Mouse (Mus musculus) liver, embryonic 16.5 days (tissue): ENCODE measurements around the gene Gp1ba. TPM values are rescaled to one million over a fixed set of nuclear protein-coding genes. Genes with fewer than 3 reads are reported as not detected.
A peak's percentile ranks its signal among the peaks of the same experiment; 100 is the strongest.

Experiments used
- ATAC-seq: fragments of 200-750 bp; cut with Nextera tagmentation; 2 replicates; pipeline ENCODE4 v1.8.0; 2017; ENCODE audit warnings: low read depth, mild to moderate bottlenecking, moderate number of reproducible peaks, moderate library complexity
- H3K27ac ChIP-seq: fragments of 300-500 bp; sonication (generic); 2 replicates; pipeline ENCODE4 v1.5.1; 2014; ENCODE audit warnings: mild to moderate bottlenecking, low read length
- H3K27me3 ChIP-seq: fragments of 300-500 bp; sonication (generic); 2 replicates; pipeline ENCODE4 v1.6.1; 2014; ENCODE audit warnings: low read depth, low read length, mixed read lengths; ENCODE audit not compliant: control insufficient read depth, insufficient read depth
- H3K36me3 ChIP-seq: fragments of 300-500 bp; sonication (generic); 2 replicates; pipeline ENCODE4 v1.6.1; 2014; ENCODE audit warnings: mild to moderate bottlenecking; ENCODE audit not compliant: control insufficient read depth, insufficient read depth
- H3K4me1 ChIP-seq: fragments of 300-500 bp; sonication (generic); 2 replicates; pipeline ENCODE4 v1.6.1; 2014; ENCODE audit warnings: low read depth, low read length, mixed read lengths; ENCODE audit not compliant: control insufficient read depth
- H3K4me2 ChIP-seq: fragments of 300-500 bp; sonication (generic); 2 replicates; pipeline ENCODE4 v1.6.1; 2014; ENCODE audit warnings: low read depth, low read length, mixed read lengths
- H3K4me3 ChIP-seq: fragments of 300-500 bp; sonication (generic); 2 replicates; pipeline ENCODE4 v1.5.1; 2014; ENCODE audit warnings: low read depth, mild to moderate bottlenecking, low read length
- H3K9ac ChIP-seq: fragments of 300-500 bp; sonication (generic); 2 replicates; pipeline ENCODE4 v1.6.1; 2014; ENCODE audit warnings: low read depth, low read length
- H3K9me3 ChIP-seq: fragments of 300-500 bp; sonication (generic); replicated peaks from 2 replicates; pipeline ENCODE4 v1.6.1; 2016; ENCODE audit warnings: low read length; ENCODE audit not compliant: control insufficient read depth
- WGBS: fragments of 180-500 bp; shearing (Covaris S2); extraction: QIAGEN DNeasy Blood & Tissue Kit; methylation state at CpG from one replicate; pipeline ENCODE4 v1.1.7; 2014; ENCODE audit not compliant: insufficient replicate concordance; 5-methylcytosine and 5-hydroxymethylcytosine counted together
- polyA plus RNA-seq: library from polyadenylated mRNA; unstranded; fragments of >200 nt; fragmentation: Nextera tagmentation; extraction: Ambion mirVana; gene quantifications from 2 replicates; pipeline ENCODE4 v1.2.1, GENCODE M21; 2015

Gene Gp1ba
- polyA plus RNA-seq, 1 experiment from 2014 or later: 3.9 TPM

DNA sequence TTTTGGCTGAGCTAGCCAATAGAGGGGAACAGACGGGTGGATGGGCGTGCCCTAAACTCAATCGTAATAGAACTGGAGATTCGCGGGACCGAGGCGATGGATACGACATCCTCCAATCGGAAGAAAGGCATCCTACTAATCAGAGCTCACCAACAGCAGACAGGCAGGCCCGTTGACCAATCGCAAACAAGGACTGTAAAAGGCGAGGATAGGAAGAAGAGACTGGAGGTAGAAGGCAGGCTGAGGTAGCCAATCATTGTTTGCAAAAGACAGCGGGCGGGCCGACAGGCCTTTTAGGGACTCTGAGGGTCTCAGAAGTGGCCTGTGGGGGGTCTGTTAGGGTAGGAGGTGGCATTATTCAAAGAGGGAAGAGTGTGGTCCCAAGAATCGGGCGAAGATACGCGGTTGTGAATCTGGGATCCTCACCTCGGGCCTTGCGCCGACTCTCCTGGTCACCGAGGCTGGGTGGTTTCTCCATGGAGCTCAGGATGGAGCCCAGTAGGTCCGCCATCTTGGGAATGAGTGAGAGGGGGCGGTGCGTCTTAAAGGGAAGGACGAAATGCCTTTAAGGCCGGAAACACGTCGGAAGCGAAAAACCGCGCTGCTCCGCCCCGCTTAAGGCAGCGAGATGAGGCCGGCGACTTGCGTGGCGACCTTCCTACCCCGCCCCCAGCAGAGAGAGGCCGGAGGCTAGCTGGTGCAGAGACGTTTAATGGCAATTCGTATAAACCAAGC lies 30.0 kb downstream of the Gp1ba start, which contains the start of gene Spag7:
TSS of gene Spag7 (minus strand) at position 646 of the 735 bp plus-strand sequence.
- peak; percentile 91 for ATAC-seq
- H3K4me1 ChIP-seq: peaks cover 27% of the 10 kb centered on the region
- H3K4me3 ChIP-seq: peak within 1 kb of the TSS; percentile 81
- peak within 1 kb of the TSS; percentile 98 for H3K27ac ChIP-seq
- H3K4me2 ChIP-seq: peak within 1 kb of the TSS; percentile 98
- under 1% methylated on average over 44 of the region's 44 CpGs for WGBS
- H3K27me3 ChIP-seq: no peaks in the 10 kb centered on the region
- H3K9me3 ChIP-seq: no peaks in the 10 kb centered on the region
- H3K36me3 ChIP-seq: peaks cover 10% of the 10 kb centered on the region
- H3K9ac ChIP-seq: peak within 1 kb of the TSS; percentile 84

- H3K27ac ChIP-seq: peak overlapping the region; percentile 98
- H3K27me3 ChIP-seq: no peaks in the 10 kb centered on the region
- H3K9ac ChIP-seq: peak overlapping the region; percentile 84
- H3K4me2 ChIP-seq: peak overlapping the region; percentile 98
- no peaks in the 10 kb centered on the region for H3K9me3 ChIP-seq
- H3K4me1 ChIP-seq: peaks cover 27% of the 10 kb centered on the region
- 1% methylated on average over 31 of the region's 31 CpGs for WGBS
- 0 out of 2 replicates have a peak, but pooled peaks cover 2% of the 10 kb centered on the region for H3K36me3 ChIP-seq
- ATAC-seq: peak; percentile 1; the same call in 1 of the 2 replicates
- H3K4me3 ChIP-seq: peak overlapping the region; percentile 81
These were observed 30.8 kb downstream of the Gp1ba start for GRCm38 (mm10) chr11:70669582-70670345.

GRCm38 (mm10) chr11:70670483-70670882 lies 31.6 kb downstream of the Gp1ba start:
- Histone ChIP-seq H3K4me3 (peak overlapping the region; percentile 81), H3K9me3 (no peaks in the 10 kb centered on the region), H3K9ac (peak overlapping the region; percentile 84), H3K27me3 (no peaks in the 10 kb centered on the region), H3K27ac (peak overlapping the region; percentile 98), H3K4me1 (peaks cover 27% of the 10 kb centered on the region), H3K4me2 (peak overlapping the region; percentile 98), H3K36me3 (no peaks in the 10 kb centered on the region)
- no peak for ATAC-seq
- 61% methylated on average over 14 of the region's 14 CpGs for WGBS

DNA sequence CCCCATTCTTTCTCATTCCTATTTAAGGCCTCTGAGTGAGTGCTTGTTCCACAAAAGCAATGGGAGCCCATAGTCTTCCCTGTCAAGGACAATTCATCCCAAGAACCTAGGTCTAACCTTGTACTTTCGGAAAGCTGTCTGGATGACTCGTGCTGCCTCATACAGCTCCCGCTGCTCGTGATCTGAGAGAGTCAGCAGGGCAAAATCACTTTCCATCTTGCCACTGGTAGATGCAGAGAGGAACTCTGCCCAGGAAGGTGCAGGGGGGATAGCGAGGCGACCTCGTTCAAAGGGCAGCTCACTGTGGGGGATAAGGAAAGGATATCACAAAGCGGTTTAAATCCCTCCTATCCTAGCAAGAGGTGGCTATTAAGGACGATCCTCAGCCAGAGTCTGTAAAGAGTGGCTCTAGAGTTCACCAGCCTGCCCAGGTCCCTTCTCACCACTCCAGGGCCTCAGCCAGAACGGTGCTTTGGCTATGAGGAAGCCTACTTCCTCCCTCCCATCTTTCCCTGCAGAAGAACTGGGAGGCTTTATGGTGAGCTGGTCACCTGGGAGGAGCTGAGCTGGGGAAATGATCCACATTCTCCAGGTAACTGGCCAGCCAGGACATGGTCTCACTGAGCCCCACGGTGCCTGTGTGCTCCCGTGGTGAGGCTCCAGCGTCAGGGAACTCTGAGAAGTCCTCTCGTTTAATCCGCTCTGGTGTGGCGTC lies 32.6 kb downstream of the Gp1ba start:
- Histone ChIP-seq H3K36me3 (no peaks in the 10 kb centered on the region), H3K27ac (no peak overlapping the region), H3K4me2 (no peak overlapping the region), H3K4me3 (no peak overlapping the region), H3K4me1 (peaks cover 27% of the 10 kb centered on the region), H3K9me3 (no peaks in the 10 kb centered on the region), H3K9ac (no peak overlapping the region), H3K27me3 (no peaks in the 10 kb centered on the region)
- no peak for ATAC-seq
- WGBS: 78% methylated on average over 16 of the region's 16 CpGs

GRCm38 (mm10) chr11:70674014-70674413 lies 35.1 kb downstream of the Gp1ba start:
- WGBS: 82% methylated on average over 6 of the region's 6 CpGs

DNA sequence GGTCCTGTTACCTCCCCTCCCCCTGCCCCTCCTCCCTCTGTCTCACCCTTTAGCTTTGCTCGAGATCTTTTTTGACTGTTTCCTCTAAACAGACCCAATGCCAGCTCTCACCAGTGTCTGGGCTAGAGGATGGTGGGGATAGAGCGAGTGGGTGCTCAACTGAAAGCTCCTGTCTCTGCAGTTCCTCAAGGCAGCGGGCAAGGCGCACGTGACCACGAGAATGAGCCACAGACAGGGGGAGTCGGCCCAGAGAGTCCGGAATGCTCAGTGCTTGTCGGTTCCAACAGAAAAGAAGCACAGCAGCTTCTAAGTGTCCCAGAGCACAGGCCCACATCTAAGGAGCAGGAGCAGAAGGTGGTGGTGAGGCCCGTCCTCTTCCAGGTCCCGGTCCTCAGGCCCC lies 35.6 kb downstream of the Gp1ba start:
- WGBS: 50% methylated on average over 11 of the region's 11 CpGs
- no peak overlapping the region for H3K4me2 ChIP-seq
- no peak overlapping the region for H3K9ac ChIP-seq
- no peaks in the 10 kb centered on the region for H3K27me3 ChIP-seq
- H3K4me1 ChIP-seq: peaks cover 17% of the 10 kb centered on the region
- H3K27ac ChIP-seq: no peak overlapping the region
- H3K4me3 ChIP-seq: no peak overlapping the region
- ATAC-seq: no peak
- H3K9me3 ChIP-seq: no peaks in the 10 kb centered on the region
- no peaks in the 10 kb centered on the region for H3K36me3 ChIP-seq

More at GRCm38 (mm10) chr11:70674014-70674413, 35.1 kb downstream of the Gp1ba start:
- H3K9ac ChIP-seq: no peak overlapping the region
- H3K27me3 ChIP-seq: no peaks in the 10 kb centered on the region
- H3K27ac ChIP-seq: no peak overlapping the region
- no peak overlapping the region for H3K4me3 ChIP-seq
- H3K4me1 ChIP-seq: peaks cover 14% of the 10 kb centered on the region
- no peak for ATAC-seq
- no peaks in the 10 kb centered on the region for H3K9me3 ChIP-seq
- no peak overlapping the region for H3K4me2 ChIP-seq
- H3K36me3 ChIP-seq: no peaks in the 10 kb centered on the region

DNA sequence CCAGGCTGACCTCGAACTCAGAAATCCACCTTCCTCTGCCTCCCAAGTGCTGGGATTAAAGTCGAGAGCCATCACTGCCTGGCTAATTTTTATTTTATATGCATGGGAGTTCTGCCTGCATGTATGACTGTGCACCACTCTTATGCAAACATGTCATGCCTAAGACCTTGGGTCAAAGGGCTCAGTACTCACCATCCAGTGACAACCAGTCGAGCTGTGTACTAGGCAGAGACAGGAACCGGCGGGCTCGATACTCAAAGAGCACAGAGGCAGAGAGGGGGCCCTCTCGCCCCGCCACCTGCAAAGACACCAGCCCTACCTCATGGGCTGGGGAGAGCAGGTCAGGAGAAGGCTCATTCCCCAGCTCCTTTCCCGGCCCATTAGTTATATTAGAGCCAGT lies 39.2 kb downstream of the Gp1ba start:
- no peaks in the 10 kb centered on the region for H3K9me3 ChIP-seq
- no peak overlapping the region for H3K4me3 ChIP-seq
- peak; percentile 70 for ATAC-seq
- peak overlapping the region; percentile 35 for H3K27ac ChIP-seq
- peaks cover 7% of the 10 kb centered on the region for H3K4me1 ChIP-seq
- H3K9ac ChIP-seq: no peak overlapping the region
- H3K4me2 ChIP-seq: no peak overlapping the region
- no peaks in the 10 kb centered on the region for H3K27me3 ChIP-seq
- no peaks in the 10 kb centered on the region for H3K36me3 ChIP-seq
- 58% methylated on average over 9 of the region's 9 CpGs for WGBS

GRCm38 (mm10) chr11:70678576-70678975 lies 39.7 kb downstream of the Gp1ba start:
- no peak overlapping the region for H3K9ac ChIP-seq
- 66% methylated on average over 2 of the region's 2 CpGs for WGBS
- H3K4me3 ChIP-seq: no peak overlapping the region
- no peaks in the 10 kb centered on the region for H3K9me3 ChIP-seq
- H3K36me3 ChIP-seq: no peaks in the 10 kb centered on the region
- H3K4me2 ChIP-seq: no peak overlapping the region
- no peaks in the 10 kb centered on the region for H3K27me3 ChIP-seq
- peaks cover 7% of the 10 kb centered on the region for H3K4me1 ChIP-seq
- H3K27ac ChIP-seq: peak overlapping the region; percentile 35
- peak; percentile 66 for ATAC-seq
